Mouse (Mus musculus) intestine, embryonic 16.5 days (tissue): ENCODE results near the gene B130006D01Rik. TPM values are rescaled to one million over a fixed set of nuclear protein-coding genes. Genes with fewer than 3 reads are reported as not detected.
"Not testable (repeated sequence)": the region's sequence is repeated elsewhere in the genome, so short reads cannot be mapped to it uniquely, and the experiment has no call there.

Experiments used
- ATAC-seq: fragments of 200-750 bp; cut with Nextera tagmentation; 2 replicates; pipeline ENCODE4 v1.8.0; 2017; ENCODE audit warnings: moderate TSS enrichment, moderate library complexity
- H3K27ac ChIP-seq: fragments of 300-500 bp; sonication (generic); 2 replicates; pipeline ENCODE4 v1.5.1; 2014; ENCODE audit warnings: mild to moderate bottlenecking, low read length
- H3K27me3 ChIP-seq: fragments of 300-500 bp; sonication (generic); replicated peaks from 2 replicates; pipeline ENCODE4 v1.6.1; 2014; ENCODE audit warnings: low read length, control low read depth, mixed read lengths; ENCODE audit not compliant: control insufficient read depth, insufficient read depth
- H3K36me3 ChIP-seq: fragments of 300-500 bp; sonication (generic); 2 replicates; pipeline ENCODE4 v1.6.1; 2014; ENCODE audit warnings: low read length, control low read depth; ENCODE audit not compliant: control insufficient read depth, insufficient read depth
- H3K4me1 ChIP-seq: fragments of 300-500 bp; sonication (generic); 2 replicates; pipeline ENCODE4 v1.6.1; 2014; ENCODE audit warnings: low read length, control low read depth, mixed read lengths; ENCODE audit not compliant: control insufficient read depth, insufficient read depth
- H3K4me2 ChIP-seq: fragments of 300-500 bp; sonication (generic); 2 replicates; pipeline ENCODE4 v1.6.1; 2014; ENCODE audit warnings: low read depth, low read length, control low read depth
- H3K4me3 ChIP-seq: fragments of 300-500 bp; sonication (generic); 2 replicates; pipeline ENCODE4 v1.5.1; 2014; ENCODE audit warnings: mild to moderate bottlenecking, low read length
- H3K9ac ChIP-seq: fragments of 300-500 bp; sonication (generic); 2 replicates; pipeline ENCODE4 v1.6.1; 2014; ENCODE audit warnings: low read depth, low read length
- H3K9me3 ChIP-seq: fragments of 300-500 bp; sonication (generic); 2 replicates; pipeline ENCODE4 v1.6.1; 2016; ENCODE audit warnings: low read length, control low read depth; ENCODE audit not compliant: control insufficient read depth
- WGBS: fragments of 180-500 bp; shearing (Covaris S2); extraction: QIAGEN DNeasy Blood & Tissue Kit; methylation state at CpG from one replicate; pipeline ENCODE4 v1.1.7; 2014; 5-methylcytosine and 5-hydroxymethylcytosine counted together
- polyA plus RNA-seq: library from polyadenylated mRNA; unstranded; fragments of >200 nt; fragmentation: Nextera tagmentation; extraction: Ambion mirVana; gene quantifications from 2 replicates; pipeline ENCODE4 v1.2.1, GENCODE M21; 2015

B130006D01Rik gene
- polyA plus RNA-seq, 1 experiment from 2014 or later: 0.92 TPM

DNA sequence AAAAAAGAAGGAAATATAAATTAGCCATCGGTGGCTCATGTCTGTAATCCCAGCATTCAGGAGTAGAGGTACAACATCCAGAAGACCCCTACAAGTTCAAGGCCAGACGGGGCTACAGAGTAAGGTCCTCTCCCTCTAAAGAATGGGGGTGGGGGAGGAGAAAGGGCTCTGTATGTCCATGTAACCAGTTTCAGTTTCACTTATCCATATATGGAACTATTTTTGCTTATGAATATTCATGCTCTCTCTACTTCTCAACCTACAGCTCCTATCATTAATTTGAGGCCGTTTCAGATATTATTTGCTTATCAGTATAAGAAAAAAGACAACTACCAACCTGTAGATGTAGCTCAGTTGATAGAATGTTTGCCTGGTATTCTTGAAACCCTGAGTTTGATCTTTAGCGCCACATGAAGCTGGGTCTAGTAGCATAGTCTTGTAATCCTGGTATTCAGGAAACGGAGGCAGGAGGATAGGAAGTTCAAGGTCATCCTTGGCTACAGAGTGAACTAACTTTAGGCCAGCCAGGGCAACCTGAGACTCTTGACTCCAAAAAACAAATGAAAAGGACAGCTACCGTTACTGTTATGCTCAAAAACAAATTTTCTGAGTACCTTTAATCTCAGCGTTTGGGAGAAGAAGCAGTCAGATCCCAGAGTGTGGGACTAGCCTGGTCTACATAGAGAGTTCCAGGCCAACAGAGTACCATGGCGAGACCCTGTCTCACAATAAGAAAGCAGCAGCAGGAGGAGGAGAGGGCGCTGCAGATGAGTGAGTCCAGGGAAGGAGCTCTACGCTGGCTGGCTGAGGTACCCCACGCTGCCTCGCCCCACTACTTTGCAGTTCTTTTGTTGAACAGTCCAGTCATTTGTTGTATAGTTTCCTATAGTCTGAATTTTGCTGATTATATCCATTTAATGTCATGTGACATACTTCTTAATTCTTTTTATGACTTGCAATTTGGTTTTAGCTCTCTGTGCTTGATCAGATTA is 5.8 kb downstream of the B130006D01Rik start:
- Histone ChIP-seq H3K9me3 (no peaks in the 10 kb centered on the region), H3K4me1 (peaks cover 5% of the 10 kb centered on the region; the same call in 1 of the 2 replicates), H3K4me3 (no peak overlapping the region), H3K36me3 (no peaks in the 10 kb centered on the region), H3K27me3 (no peaks in the 10 kb centered on the region), H3K27ac (no peak overlapping the region), H3K9ac (no peak overlapping the region), H3K4me2 (no peak overlapping the region)
- ATAC-seq: no peak
- 74% methylated on average over 12 of the region's 12 CpGs for WGBS

GRCm38 (mm10) chr11:95734485-95734884 is 11.1 kb downstream of the B130006D01Rik start:
- Histone ChIP-seq H3K36me3 (no peaks in the 10 kb centered on the region), H3K27me3 (no peaks in the 10 kb centered on the region), H3K4me1 (peaks cover under 1% of the 10 kb centered on the region; the same call in 1 of the 2 replicates), H3K4me3 (no peak overlapping the region), H3K9ac (no peak overlapping the region), H3K27ac (no peak overlapping the region), H3K4me2 (no peak overlapping the region), H3K9me3 (no peaks in the 10 kb centered on the region)
- WGBS: 88% methylated on average over 2 of the region's 2 CpGs
- no peak for ATAC-seq

- no peak overlapping the region for H3K4me3 ChIP-seq
- WGBS: 73% methylated on average over 3 of the region's 3 CpGs
- H3K9me3 ChIP-seq: no peaks in the 10 kb centered on the region
- ATAC-seq: no peak
- H3K4me1 ChIP-seq: no peaks in the 10 kb centered on the region
- no peaks in the 10 kb centered on the region for H3K27me3 ChIP-seq
- H3K4me2 ChIP-seq: no peak overlapping the region
- no peak overlapping the region for H3K27ac ChIP-seq
- H3K36me3 ChIP-seq: no peaks in the 10 kb centered on the region
- H3K9ac ChIP-seq: no peak overlapping the region
Observed at GRCm38 (mm10) chr11:95737811-95738210, 14.4 kb downstream of the B130006D01Rik start.

DNA sequence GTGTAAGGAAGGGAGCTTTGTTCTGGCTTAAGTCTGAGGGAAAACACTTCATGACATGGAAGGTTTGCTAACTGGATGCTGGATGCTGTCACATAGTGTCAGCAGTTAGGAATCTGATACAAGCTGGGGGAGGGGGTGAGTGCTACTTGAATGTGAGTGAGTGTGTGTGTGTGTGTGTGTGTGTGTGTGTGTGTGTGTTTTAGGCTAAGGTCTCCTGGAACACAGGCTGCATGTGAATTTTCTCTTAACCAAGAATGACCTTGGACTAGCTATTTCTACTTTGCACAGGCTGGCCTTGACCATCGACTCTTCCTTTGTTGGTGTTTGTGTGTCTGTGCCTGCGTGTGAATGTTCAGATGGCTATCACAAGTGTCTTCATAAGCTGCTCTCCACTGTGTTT is 21.1 kb downstream of the B130006D01Rik start:
- Histone ChIP-seq H3K4me2 (no peak overlapping the region), H3K27me3 (no peaks in the 10 kb centered on the region), H3K4me3 (no peak overlapping the region), H3K9ac (no peak overlapping the region), H3K27ac (no peak overlapping the region), H3K9me3 (no peaks in the 10 kb centered on the region), H3K36me3 (0 out of 2 replicates have a peak, but pooled peaks cover 1% of the 10 kb centered on the region), H3K4me1 (peaks cover 4% of the 10 kb centered on the region)
- no peak for ATAC-seq
- WGBS: 82% methylated on average over 2 of the region's 2 CpGs

GRCm38 (mm10) chr11:95746821-95747220 is 23.4 kb downstream of the B130006D01Rik start:
- Histone ChIP-seq H3K9ac (no peak overlapping the region), H3K4me2 (no peak overlapping the region), H3K36me3 (peaks cover 5% of the 10 kb centered on the region; the same call in 1 of the 2 replicates), H3K9me3 (no peaks in the 10 kb centered on the region), H3K27me3 (no peaks in the 10 kb centered on the region), H3K27ac (no peak overlapping the region), H3K4me1 (peaks cover 4% of the 10 kb centered on the region), H3K4me3 (no peak overlapping the region)
- WGBS: 85% methylated on average over 4 of the region's 4 CpGs
- ATAC-seq: no peak

- no peak overlapping the region for H3K4me2 ChIP-seq
- no peak overlapping the region for H3K27ac ChIP-seq
- peaks cover 4% of the 10 kb centered on the region for H3K4me1 ChIP-seq
- WGBS: 87% methylated on average over 5 of the region's 5 CpGs
- no peak for ATAC-seq
- no peak overlapping the region for H3K9ac ChIP-seq
- peaks cover 7% of the 10 kb centered on the region; the same call in 1 of the 2 replicates for H3K36me3 ChIP-seq
- no peaks in the 10 kb centered on the region for H3K9me3 ChIP-seq
- H3K27me3 ChIP-seq: no peaks in the 10 kb centered on the region
- H3K4me3 ChIP-seq: no peak overlapping the region
Observed at GRCm38 (mm10) chr11:95748331-95748730, 24.9 kb downstream of the B130006D01Rik start.

- peaks cover 8% of the 10 kb centered on the region; the same call in 1 of the 2 replicates for H3K36me3 ChIP-seq
- 87% methylated on average over 15 of the region's 15 CpGs for WGBS
- H3K4me2 ChIP-seq: no peak overlapping the region
- ATAC-seq: no peak
- no peaks in the 10 kb centered on the region for H3K9me3 ChIP-seq
- H3K27ac ChIP-seq: no peak overlapping the region
- peaks cover 4% of the 10 kb centered on the region for H3K4me1 ChIP-seq
- no peaks in the 10 kb centered on the region for H3K27me3 ChIP-seq
- H3K9ac ChIP-seq: no peak overlapping the region
- H3K4me3 ChIP-seq: no peak overlapping the region
Observed at GRCm38 (mm10) chr11:95749619-95750018, 26.2 kb downstream of the B130006D01Rik start.

DNA sequence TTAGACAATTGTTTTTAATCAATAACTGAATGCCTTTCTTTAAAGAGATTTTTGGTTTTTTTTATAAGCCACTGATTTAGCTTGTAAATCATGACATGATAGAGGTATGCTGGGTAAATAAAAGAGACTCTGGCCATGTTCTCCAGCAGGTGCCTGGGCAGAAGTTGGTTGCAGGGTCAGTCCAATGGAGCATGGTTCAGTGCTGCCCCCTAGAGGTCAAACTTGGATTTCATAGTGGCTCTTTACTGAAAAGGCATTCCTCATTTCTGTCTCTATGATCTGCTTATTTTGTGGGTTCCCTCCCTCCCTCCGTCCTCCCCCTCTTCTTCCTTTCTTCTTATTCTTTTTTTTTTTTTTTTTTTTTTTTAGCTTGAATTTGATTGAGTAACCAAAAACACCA is 27.6 kb downstream of the B130006D01Rik start:
- no peak overlapping the region for H3K4me3 ChIP-seq
- H3K9me3 ChIP-seq: no peaks in the 10 kb centered on the region
- no peak overlapping the region for H3K27ac ChIP-seq
- H3K36me3 ChIP-seq: peaks cover 8% of the 10 kb centered on the region; the same call in 1 of the 2 replicates
- H3K27me3 ChIP-seq: no peaks in the 10 kb centered on the region
- H3K4me2 ChIP-seq: no peak overlapping the region
- WGBS: 33% methylated on average over 1 of the region's 1 CpGs
- no peak overlapping the region for H3K9ac ChIP-seq
- no peaks in the 10 kb centered on the region for H3K4me1 ChIP-seq
- peak; percentile 53; the same call in 1 of the 2 replicates for ATAC-seq

- ATAC-seq, H3K4me2 ChIP-seq, H3K27ac ChIP-seq, H3K27me3 ChIP-seq, H3K4me3 ChIP-seq, H3K4me1 ChIP-seq, H3K36me3 ChIP-seq, H3K9me3 ChIP-seq, H3K9ac ChIP-seq: not testable (repeated sequence)
- 97% methylated on average over 4 of the region's 4 CpGs for WGBS
Observed at GRCm38 (mm10) chr11:95755137-95755536, 31.8 kb downstream of the B130006D01Rik start.
